Mouse (Mus musculus) embryonic facial prominence, embryonic 13.5 days (tissue): Measurements from ENCODE around the gene Sp1. TPM values are rescaled to one million over a fixed set of nuclear protein-coding genes. Genes with fewer than 3 reads are reported as not detected.

Source experiments
- ATAC-seq: fragments of 200-750 bp; cut with Nextera tagmentation; 2 replicates; pipeline ENCODE4 v1.8.0; 2017; ENCODE audit warnings: low read depth; ENCODE audit not compliant: insufficient number of reproducible peaks, insufficient read depth, low FRiP score, low TSS enrichment
- H3K27ac ChIP-seq: fragments of 300-500 bp; sonication (generic); 2 replicates; pipeline ENCODE4 v1.5.1; 2015; ENCODE audit warnings: moderate library complexity, mild to moderate bottlenecking, inconsistent platforms
- H3K27me3 ChIP-seq: fragments of 300-500 bp; sonication (generic); 2 replicates; pipeline ENCODE4 v1.6.1; 2015; ENCODE audit warnings: mild to moderate bottlenecking, inconsistent platforms
- H3K36me3 ChIP-seq: fragments of 300-500 bp; sonication (generic); 2 replicates; pipeline ENCODE4 v1.6.1; 2015; ENCODE audit warnings: mild to moderate bottlenecking, inconsistent platforms
- H3K4me1 ChIP-seq: fragments of 300-500 bp; sonication (generic); 2 replicates; pipeline ENCODE4 v1.6.1; 2015; ENCODE audit warnings: inconsistent platforms
- H3K4me2 ChIP-seq: fragments of 300-500 bp; sonication (generic); 2 replicates; pipeline ENCODE4 v1.6.1; 2015; ENCODE audit warnings: moderate library complexity, mild to moderate bottlenecking, inconsistent platforms
- H3K4me3 ChIP-seq: fragments of 300-500 bp; sonication (generic); 2 replicates; pipeline ENCODE4 v1.5.1; 2015; ENCODE audit warnings: mild to moderate bottlenecking, inconsistent platforms
- H3K9ac ChIP-seq: fragments of 300-500 bp; sonication (generic); 2 replicates; pipeline ENCODE4 v1.6.1; 2015; ENCODE audit warnings: mild to moderate bottlenecking, inconsistent platforms
- H3K9me3 ChIP-seq: fragments of 300-500 bp; sonication (generic); 2 replicates; pipeline ENCODE4 v1.6.1; 2016; ENCODE audit warnings: inconsistent platforms
- WGBS: fragments of 180-500 bp; shearing (Covaris S2); methylation state at CpG from one replicate; pipeline ENCODE4 v1.1.7; 2015; ENCODE audit warnings: mixed read lengths; 5-methylcytosine and 5-hydroxymethylcytosine counted together
- polyA plus RNA-seq: library from polyadenylated mRNA; unstranded; fragments of >200 nt; fragmentation: Nextera tagmentation; extraction: Ambion mirVana; gene quantifications from 2 replicates; pipeline ENCODE4 v1.2.1, GENCODE M21; 2015

Sp1 gene
- polyA plus RNA-seq, 1 experiment from 2014 or later, result 12.3 TPM

DNA sequence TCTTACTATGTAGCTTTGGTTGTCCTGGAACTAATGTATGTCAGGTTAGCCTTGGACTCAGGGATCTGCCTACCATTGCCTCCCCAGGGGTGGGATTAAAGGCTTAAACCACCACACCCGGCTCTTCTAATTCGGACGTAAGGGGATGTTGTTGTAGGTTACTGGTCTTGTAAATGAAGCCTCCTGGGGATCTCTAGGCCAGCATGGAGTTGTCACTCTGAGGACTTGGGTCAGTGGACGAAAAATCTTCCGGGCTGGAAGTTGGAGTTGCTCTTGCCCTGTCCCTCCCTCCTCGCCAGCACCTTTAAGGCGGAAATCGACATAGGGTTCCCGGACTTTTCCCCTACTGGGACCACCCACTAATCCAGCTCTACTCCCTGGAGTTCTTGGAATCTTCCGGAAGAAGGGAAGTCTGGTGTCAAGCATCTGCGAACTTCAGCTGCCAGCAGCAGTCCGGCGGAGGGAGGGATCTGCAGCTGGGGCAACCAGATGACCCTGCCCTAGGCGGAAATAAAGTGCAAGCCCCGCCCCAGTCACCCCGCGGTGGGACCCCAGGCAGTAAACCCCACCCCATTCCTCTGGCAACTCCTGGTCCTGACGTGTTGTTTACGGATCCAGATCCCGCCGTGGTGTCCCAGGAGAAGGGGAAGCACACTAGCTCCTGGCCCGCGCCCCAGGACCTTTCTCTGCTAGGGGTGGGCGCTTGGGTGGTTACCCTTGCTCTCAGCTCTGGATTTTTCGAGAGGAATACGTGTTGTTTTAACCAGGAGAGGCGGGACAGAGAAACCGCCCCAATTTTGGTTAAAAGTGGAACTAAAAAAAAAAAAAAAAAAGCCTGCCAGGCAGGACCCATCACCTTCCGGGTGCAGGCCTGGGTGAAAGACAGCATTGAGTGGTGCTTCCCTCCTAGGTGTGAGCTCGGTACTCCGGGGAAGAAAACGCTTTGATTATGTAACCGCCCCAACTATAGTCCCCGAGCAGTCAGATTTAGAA, 6.4 kb upstream of the Sp1 start:
- Histone ChIP-seq H3K4me3 (peak overlapping the region; percentile 49), H3K27ac (peak overlapping the region; percentile 89), H3K9ac (peak overlapping the region; percentile 76), H3K4me1 (peaks cover 27% of the 10 kb centered on the region), H3K36me3 (no peaks in the 10 kb centered on the region), H3K27me3 (no peaks in the 10 kb centered on the region), H3K9me3 (no peaks in the 10 kb centered on the region), H3K4me2 (peak overlapping the region; percentile 80)
- ATAC-seq, result peak; percentile 68; the same call in 1 of the 2 replicates
- WGBS, result 3% methylated on average over 34 of the region's 34 CpGs

- Histone ChIP-seq H3K9me3 (no peaks in the 10 kb centered on the region), H3K4me3 (no peak overlapping the region), H3K9ac (no peak overlapping the region), H3K4me1 (peaks cover 27% of the 10 kb centered on the region), H3K27me3 (no peaks in the 10 kb centered on the region), H3K27ac (peak overlapping the region; percentile 89), H3K4me2 (peak overlapping the region; percentile 80; the same call in 1 of the 2 replicates), H3K36me3 (no peaks in the 10 kb centered on the region)
- WGBS, result 82% methylated on average over 10 of the region's 10 CpGs
- ATAC-seq, result no peak
Observed at GRCm38 (mm10) chr15:102400476-102401045, 5.4 kb upstream of the Sp1 start.

- Histone ChIP-seq H3K9me3 (no peaks in the 10 kb centered on the region), H3K36me3 (no peaks in the 10 kb centered on the region), H3K4me2 (no peak overlapping the region), H3K4me1 (peaks cover 27% of the 10 kb centered on the region), H3K9ac (no peak overlapping the region), H3K4me3 (no peak overlapping the region), H3K27me3 (no peaks in the 10 kb centered on the region), H3K27ac (peak overlapping the region; percentile 49; the same call in 1 of the 2 replicates)
- ATAC-seq, result no peak
- 63% methylated on average over 2 of the region's 2 CpGs for WGBS
Observed at GRCm38 (mm10) chr15:102401278-102401677, 4.7 kb upstream of the Sp1 start.

DNA sequence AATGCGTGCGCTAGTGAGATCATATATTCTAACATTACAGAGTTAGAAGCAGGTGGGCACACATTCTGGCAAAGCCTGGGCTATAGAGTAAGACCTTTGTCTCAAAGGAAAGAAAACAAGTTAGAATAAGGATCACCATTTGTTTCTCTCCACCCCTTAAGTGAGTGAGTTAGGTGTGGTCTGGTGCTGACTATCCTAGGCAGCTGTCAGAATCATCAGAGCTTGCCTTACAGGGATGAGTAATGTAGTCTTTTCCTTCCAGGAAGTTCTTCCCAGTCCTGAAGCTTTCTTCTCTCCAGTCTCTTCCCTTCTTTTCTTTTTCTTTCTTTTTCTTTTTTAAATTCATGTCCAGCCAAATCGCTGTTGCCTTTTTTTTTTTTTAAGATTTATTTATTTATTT, 3.7 kb upstream of the Sp1 start:
- 95% methylated on average over 3 of the region's 3 CpGs for WGBS
- H3K36me3 ChIP-seq, result no peaks in the 10 kb centered on the region; the same call in 1 of the 2 replicates
- peaks cover 30% of the 10 kb centered on the region for H3K4me1 ChIP-seq
- no peak overlapping the region for H3K4me3 ChIP-seq
- H3K27ac ChIP-seq, result no peak overlapping the region
- H3K9me3 ChIP-seq, result no peaks in the 10 kb centered on the region
- no peak overlapping the region for H3K4me2 ChIP-seq
- ATAC-seq, result no peak
- H3K27me3 ChIP-seq, result no peaks in the 10 kb centered on the region
- no peak overlapping the region for H3K9ac ChIP-seq

- no peak for ATAC-seq
- WGBS, result 16% methylated on average over 34 of the region's 34 CpGs
- peaks cover 26% of the 10 kb centered on the region for H3K36me3 ChIP-seq
- peak overlapping the region; percentile 86 for H3K9ac ChIP-seq
- H3K9me3 ChIP-seq, result no peaks in the 10 kb centered on the region
- H3K27me3 ChIP-seq, result no peaks in the 10 kb centered on the region
- H3K27ac ChIP-seq, result peak overlapping the region; percentile 100
- peaks cover 41% of the 10 kb centered on the region for H3K4me1 ChIP-seq
- H3K4me2 ChIP-seq, result peak overlapping the region; percentile 65
- H3K4me3 ChIP-seq, result peak overlapping the region; percentile 69
Observed at GRCm38 (mm10) chr15:102404608-102405488, 1.1 kb upstream of the Sp1 start.

DNA sequence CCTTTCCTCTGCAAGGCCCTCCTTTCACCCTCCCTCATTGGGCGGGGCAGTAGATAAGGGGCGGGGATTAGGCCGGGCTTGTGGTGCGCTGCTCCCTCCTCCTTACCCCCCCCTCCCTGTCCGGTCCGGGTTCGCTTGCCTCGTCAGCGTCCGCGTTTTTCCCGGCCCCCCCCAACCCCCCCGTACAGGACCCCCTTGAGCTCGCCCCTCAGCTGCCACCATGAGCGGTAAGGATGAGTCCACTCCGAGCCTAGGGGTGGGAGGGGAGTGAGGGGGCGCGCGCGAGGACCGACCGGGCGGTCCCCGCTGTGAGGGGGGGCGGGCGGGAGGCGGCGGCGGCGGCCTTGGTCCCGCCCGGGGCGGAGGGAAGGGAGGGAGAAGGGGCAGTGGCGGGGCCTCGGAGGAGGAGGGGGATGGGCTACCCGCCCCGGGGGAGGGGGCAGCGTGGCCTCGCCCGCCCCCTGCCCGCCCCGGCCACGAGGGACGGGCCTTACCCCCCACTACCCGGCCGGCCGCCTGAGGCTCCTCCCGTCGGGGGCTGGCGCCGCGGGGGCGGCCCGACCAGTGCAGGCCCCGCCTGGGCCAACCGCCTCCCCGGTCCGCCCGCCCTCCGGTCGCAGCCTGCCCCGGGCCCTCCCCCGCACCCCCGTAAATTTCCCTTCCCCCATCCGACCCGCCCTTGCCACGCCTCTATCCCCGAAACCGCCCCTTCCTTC, 411 bp downstream of the Sp1 start:
- peaks cover 40% of the 10 kb centered on the region for H3K36me3 ChIP-seq
- peaks cover 42% of the 10 kb centered on the region for H3K4me1 ChIP-seq
- H3K27ac ChIP-seq, result peak overlapping the region; percentile 98
- H3K27me3 ChIP-seq, result no peaks in the 10 kb centered on the region
- H3K4me2 ChIP-seq, result peak overlapping the region; percentile 58
- H3K9ac ChIP-seq, result peak overlapping the region; percentile 89
- under 1% methylated on average over 37 of the region's 69 CpGs for WGBS
- ATAC-seq, result no peak
- peak overlapping the region; percentile 69 for H3K4me3 ChIP-seq
- H3K9me3 ChIP-seq, result no peaks in the 10 kb centered on the region

- H3K27ac ChIP-seq, result peak overlapping the region; percentile 98
- H3K4me2 ChIP-seq, result peak overlapping the region; percentile 58
- H3K9ac ChIP-seq, result peak overlapping the region; percentile 89
- H3K4me3 ChIP-seq, result peak overlapping the region; percentile 69
- H3K36me3 ChIP-seq, result peaks cover 47% of the 10 kb centered on the region
- 21% methylated on average over 3 of the region's 3 CpGs for WGBS
- H3K9me3 ChIP-seq, result no peaks in the 10 kb centered on the region
- peaks cover 47% of the 10 kb centered on the region for H3K4me1 ChIP-seq
- H3K27me3 ChIP-seq, result no peaks in the 10 kb centered on the region
- ATAC-seq, result no peak
Observed at GRCm38 (mm10) chr15:102406912-102407580, 1.1 kb downstream of the Sp1 start.

GRCm38 (mm10) chr15:102407681-102408557, 2.0 kb downstream of the Sp1 start:
- H3K9me3 ChIP-seq, result no peaks in the 10 kb centered on the region
- ATAC-seq, result no peak
- no peak overlapping the region for H3K27ac ChIP-seq
- WGBS, result 93% methylated on average over 10 of the region's 10 CpGs
- H3K4me1 ChIP-seq, result peaks cover 47% of the 10 kb centered on the region
- no peaks in the 10 kb centered on the region for H3K27me3 ChIP-seq
- H3K4me3 ChIP-seq, result no peak overlapping the region
- peak overlapping the region; percentile 58; the same call in 1 of the 2 replicates for H3K4me2 ChIP-seq
- H3K36me3 ChIP-seq, result peaks cover 55% of the 10 kb centered on the region
- no peak overlapping the region; the same call in 1 of the 2 replicates for H3K9ac ChIP-seq

- H3K9ac ChIP-seq, result no peak overlapping the region; the same call in 1 of the 2 replicates
- 84% methylated on average over 2 of the region's 2 CpGs for WGBS
- H3K4me2 ChIP-seq, result peak overlapping the region; percentile 37
- no peaks in the 10 kb centered on the region for H3K9me3 ChIP-seq
- H3K4me1 ChIP-seq, result peaks cover 50% of the 10 kb centered on the region
- H3K27me3 ChIP-seq, result no peaks in the 10 kb centered on the region
- peak overlapping the region; percentile 9; the same call in 1 of the 2 replicates for H3K4me3 ChIP-seq
- no peak overlapping the region for H3K27ac ChIP-seq
- ATAC-seq, result no peak
- H3K36me3 ChIP-seq, result peaks cover 61% of the 10 kb centered on the region
Observed at GRCm38 (mm10) chr15:102408558-102409130, 2.7 kb downstream of the Sp1 start.
